Mouse (Mus musculus) cortical plate, adult 2 months (tissue): Measurements from ENCODE around the gene Tnfrsf25.

Experiments
- CTCF ChIP-seq: fragments of 200-500 bp; IDR thresholded peaks from 2 replicates; pipeline ENCODE4 v1.5.1; 2011; ENCODE audit warnings: mild to moderate bottlenecking, control low read depth, low read length; ENCODE audit not compliant: insufficient read depth; ENCODE audit errors: extremely low read depth
- POLR2A ChIP-seq: fragments of 200-500 bp; IDR thresholded peaks from 2 replicates; pipeline ENCODE4 v1.6.1; 2011; ENCODE audit warnings: mild to moderate bottlenecking, low read length, control low read depth; ENCODE audit not compliant: insufficient read depth; ENCODE audit errors: extremely low read depth

- TF ChIP-seq CTCF = no peak
- no peak for TF ChIP-seq POLR2A
Observed at GRCm38 (mm10) chr4:152096927-152097326, 18.8 kb upstream of the Tnfrsf25 start.
